Mouse (Mus musculus) layer of hippocampus, adult 9-10 months (tissue): ENCODE measurements at regions not wholly inside any gene's neighbourhood (a gene's known extent, or its start where the extent isn't known, plus 50 kb on each side); places are given as distances from the start of the nearest gene placed in this dataset.

Experiments used
- DNase-seq: peaks from one replicate; pipeline ENCODE4 v3.0.0; 2022; ENCODE audit warnings: low spot score

- no peak for DNase-seq
These were observed 527.1 kb upstream of the Tbx3 start for GRCm38 (mm10) chr5:119143411-119143810.

- DNase-seq, result no peak
These were observed 520.9 kb upstream of the Tbx3 start for GRCm38 (mm10) chr5:119149389-119150185.

GRCm38 (mm10) chr5:119153086-119153485, 517.4 kb upstream of the Tbx3 start:
- DNase-seq, result no peak

GRCm38 (mm10) chr5:119156638-119157037, 513.8 kb upstream of the Tbx3 start:
- no peak for DNase-seq

- no peak for DNase-seq
These were observed 512.3 kb upstream of the Tbx3 start for GRCm38 (mm10) chr5:119158171-119158570.

- DNase-seq, result no peak
These were observed 508.3 kb upstream of the Tbx3 start for GRCm38 (mm10) chr5:119162132-119162675.

- DNase-seq, result peak; percentile 35
These were observed 502.8 kb upstream of the Tbx3 start for GRCm38 (mm10) chr5:119167718-119168117.

- DNase-seq, result no peak
These were observed 501.2 kb upstream of the Tbx3 start for GRCm38 (mm10) chr5:119169274-119169673.

- no peak for DNase-seq
These were observed 498.8 kb upstream of the Tbx3 start for GRCm38 (mm10) chr5:119171626-119172025.

- no peak for DNase-seq
These were observed 491.7 kb upstream of the Tbx3 start for GRCm38 (mm10) chr5:119178805-119179204.

GRCm38 (mm10) chr5:119183545-119184047, 486.9 kb upstream of the Tbx3 start:
- DNase-seq, result no peak

GRCm38 (mm10) chr5:119186611-119187010, 483.9 kb upstream of the Tbx3 start:
- DNase-seq, result no peak

- no peak for DNase-seq
These were observed 482.0 kb upstream of the Tbx3 start for GRCm38 (mm10) chr5:119188476-119188875.

- no peak for DNase-seq
These were observed 476.5 kb upstream of the Tbx3 start for GRCm38 (mm10) chr5:119193699-119194681.

- no peak for DNase-seq
These were observed 470.6 kb upstream of the Tbx3 start for GRCm38 (mm10) chr5:119199906-119200305.

GRCm38 (mm10) chr5:119201251-119201650, 469.2 kb upstream of the Tbx3 start:
- no peak for DNase-seq

- DNase-seq, result no peak
These were observed 465.7 kb upstream of the Tbx3 start for GRCm38 (mm10) chr5:119204736-119205135.

- no peak for DNase-seq
These were observed 462.4 kb upstream of the Tbx3 start for GRCm38 (mm10) chr5:119208077-119208476.

- DNase-seq, result no peak
These were observed 457.3 kb upstream of the Tbx3 start for GRCm38 (mm10) chr5:119213196-119213595.

- DNase-seq, result no peak
These were observed 456.6 kb upstream of the Tbx3 start for GRCm38 (mm10) chr5:119213692-119214357.

GRCm38 (mm10) chr5:119214937-119215336, 455.5 kb upstream of the Tbx3 start:
- no peak for DNase-seq

- no peak for DNase-seq
These were observed 455.1 kb upstream of the Tbx3 start for GRCm38 (mm10) chr5:119215364-119215763.
